Mouse (Mus musculus) adrenal gland, adult 18-20 months (tissue): Measurements from ENCODE around the gene Arfgef2. TPM values are rescaled to one million over a fixed set of nuclear protein-coding genes. Genes with fewer than 3 reads are reported as not detected.

Experiments
- DNase-seq, 2 experiments: peaks; one replicate each; pipeline ENCODE4 v3.0.0; 2021 to 2022; ENCODE audit warnings: low spot score in 2 of 2
- total RNA-seq, 2 experiments: library from RNA; stranded (reverse); gene quantifications; 1 replicate in 1 of 2; 2 replicates in 1 of 2; pipeline ENCODE4 v1.2.3; 2021

Gene Arfgef2
- total RNA-seq, 2 experiments from 2014 or later: 49.0 to 69.7 TPM

DNA sequence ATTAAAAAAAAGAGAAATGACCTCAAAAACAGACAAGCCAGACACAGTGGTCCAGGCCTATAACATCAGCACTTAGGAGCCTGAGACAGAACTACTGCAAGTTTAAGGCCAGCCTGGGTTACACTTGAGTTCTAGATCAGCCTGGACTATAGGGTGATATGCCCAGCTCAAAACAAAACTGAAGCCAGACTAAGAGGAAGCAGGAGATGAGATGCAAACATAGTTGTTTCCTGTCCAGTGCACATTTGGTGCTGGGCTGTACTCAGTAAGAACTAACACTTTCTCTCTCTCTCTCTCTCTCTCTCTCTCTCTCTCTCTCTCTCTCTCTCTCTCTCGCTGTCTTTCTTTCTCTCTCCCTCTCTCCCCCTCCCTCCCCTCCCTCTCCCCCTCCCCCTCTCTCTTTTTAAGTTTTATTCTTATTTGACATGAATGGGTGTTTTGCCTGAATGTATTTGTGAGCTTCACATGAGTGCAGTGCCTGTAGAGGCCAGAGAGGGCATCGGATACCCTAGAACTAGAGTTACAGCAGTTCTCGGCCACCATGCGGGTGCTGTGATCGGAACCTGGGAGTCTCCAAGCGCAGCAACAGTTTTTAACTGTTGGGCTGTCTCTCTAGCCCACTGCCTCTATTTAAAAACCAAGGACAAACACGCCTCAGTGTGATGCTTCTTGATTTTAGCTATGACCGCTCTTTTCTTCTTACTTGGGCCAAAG lies 95.6 kb downstream of the Arfgef2 start:
- no peak for DNase-seq

DNA sequence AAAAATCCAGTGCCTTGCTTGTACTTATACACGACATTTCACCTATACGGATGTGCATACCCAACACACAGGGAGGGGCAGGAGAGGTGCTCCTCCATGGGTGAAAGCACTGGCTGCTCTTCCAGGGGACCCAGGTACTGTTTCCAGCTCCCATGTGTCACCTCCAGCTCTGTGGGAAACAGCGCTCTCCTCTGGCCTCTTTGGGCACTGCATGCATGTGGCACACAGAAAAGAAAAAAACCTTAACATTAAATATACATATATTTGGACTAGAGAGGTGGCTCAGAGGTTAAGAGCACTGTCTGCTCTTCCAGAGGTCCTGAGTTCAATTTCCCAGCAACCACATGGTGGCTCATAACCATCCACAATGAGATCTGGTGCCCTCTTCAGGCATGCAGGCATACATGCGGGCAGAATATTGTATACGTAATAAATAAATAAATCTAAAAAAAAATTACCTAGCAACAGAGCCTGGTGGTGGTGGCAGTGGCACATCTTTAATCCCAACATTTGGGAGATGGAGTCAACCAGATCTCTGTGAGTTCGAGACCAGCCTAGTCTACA lies 98.4 kb downstream of the Arfgef2 start:
- DNase-seq: no peak

DNA sequence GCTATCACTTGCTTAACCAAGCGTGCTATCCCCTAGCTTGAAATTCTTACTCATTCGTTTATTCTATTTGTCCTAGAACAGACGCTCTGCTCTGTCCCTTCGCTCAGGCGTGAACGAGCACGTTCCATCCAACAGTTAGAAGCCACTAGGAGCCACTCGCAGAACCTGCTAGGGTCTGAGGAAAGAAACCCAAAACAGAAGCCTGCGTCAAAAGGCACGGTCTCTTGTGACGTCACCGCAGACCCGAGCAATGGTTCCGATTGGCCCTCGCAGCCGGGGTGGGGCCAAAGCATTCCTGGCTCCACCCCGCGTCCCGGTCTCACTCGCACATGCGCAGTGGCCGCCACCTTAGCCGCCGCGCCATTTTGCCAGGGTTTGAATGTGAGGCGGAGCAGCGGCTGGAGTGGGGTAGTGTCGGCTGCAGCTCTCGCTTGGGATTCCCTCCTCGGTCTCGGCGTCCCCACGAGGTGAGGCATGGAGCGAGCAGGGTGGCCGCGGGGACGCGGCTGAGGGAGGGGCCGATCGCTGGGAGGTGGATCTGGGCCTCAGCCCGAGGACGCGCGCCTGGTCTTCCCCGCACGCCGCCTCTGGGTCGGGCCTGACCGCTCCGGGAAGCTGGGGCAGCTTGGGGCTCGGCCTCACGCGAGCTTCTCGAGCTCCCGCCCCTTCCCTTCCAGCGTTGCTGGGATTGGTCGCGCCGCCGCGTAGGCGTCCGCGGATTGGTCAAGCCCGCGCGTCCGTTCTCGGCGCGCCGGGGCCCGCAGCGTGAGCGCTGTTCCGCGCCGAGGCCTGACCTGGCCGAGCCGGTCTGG lies 100.5 kb downstream of the Arfgef2 start, which contains the start of gene Cse1l:
Gene Cse1l (plus strand): TSS at position 330 of the 812 bp plus-strand sequence.
- peak; percentile 97 for DNase-seq

DNA sequence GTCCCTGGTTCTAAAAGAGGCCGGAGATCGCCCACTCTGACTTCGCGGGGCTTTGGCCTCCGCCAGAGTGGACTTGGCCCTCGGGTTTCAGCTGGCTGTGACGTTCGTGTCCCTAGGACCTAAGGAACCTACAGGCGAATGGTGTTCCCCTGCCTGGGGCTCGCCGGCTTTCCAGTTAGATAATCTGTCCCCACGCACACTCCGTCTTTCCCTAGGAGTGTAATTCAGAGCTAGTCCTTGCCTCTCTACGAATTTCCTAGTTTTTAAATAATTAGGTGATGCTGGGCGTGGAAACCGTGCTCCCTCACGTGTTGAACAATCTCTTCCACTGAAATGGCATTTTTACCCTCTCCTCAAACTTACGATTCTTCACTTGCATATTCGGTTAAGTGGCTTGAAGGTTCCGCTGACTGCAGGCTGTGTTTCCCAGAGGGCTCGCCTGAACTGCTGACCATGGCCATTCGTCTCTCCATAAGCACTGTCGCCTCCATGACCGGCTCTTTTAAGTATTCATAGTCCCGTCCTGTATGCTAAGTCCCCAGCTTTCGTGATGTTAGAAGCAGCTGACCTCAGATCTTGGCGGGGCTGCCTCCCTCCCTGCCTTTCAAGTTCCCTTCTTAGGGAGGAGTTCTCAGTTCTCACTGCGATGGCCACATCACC lies 101.3 kb downstream of the Arfgef2 start:
- DNase-seq: no peak

DNA sequence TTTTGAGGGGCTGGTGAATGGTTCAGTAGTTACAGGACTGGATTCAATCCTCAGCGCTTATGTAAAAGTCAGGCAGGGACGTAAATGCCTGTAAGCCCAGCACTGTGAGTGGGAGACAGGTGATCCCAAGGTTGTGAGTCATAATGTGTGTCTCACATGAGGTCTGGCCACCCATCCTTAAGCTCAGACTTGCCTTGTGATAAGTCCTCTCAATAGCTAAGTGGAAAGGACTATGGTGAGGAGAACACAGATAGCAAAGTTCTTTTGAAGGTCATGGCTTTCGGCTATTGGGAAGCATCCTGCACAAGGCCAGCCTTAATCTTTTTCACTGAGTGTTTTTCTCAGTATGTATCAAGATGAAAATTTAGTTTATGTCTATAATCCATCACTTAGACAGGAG lies 104.3 kb downstream of the Arfgef2 start:
- DNase-seq: no peak

DNA sequence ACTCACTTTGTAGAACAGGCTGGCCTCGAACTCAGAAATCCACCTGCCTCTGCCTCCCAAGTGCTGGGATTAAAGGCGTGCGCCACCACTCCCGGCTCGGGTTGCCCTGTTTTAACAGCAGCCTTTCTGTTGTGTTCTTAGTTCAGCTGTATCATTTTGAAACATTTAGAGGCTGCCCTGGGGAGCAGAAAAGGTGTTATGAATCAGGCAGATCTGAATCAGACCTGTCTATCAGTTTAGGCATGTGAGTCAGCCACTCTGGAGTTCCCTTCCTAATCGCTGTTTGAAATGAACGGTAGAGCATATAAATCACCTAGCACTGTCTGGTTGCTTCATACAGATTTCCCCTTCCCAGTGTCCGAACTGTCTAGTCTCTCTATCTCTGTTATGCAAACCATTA lies 105.1 kb downstream of the Arfgef2 start:
- DNase-seq: peak in 1 of 2 experiments; percentile 13

DNA sequence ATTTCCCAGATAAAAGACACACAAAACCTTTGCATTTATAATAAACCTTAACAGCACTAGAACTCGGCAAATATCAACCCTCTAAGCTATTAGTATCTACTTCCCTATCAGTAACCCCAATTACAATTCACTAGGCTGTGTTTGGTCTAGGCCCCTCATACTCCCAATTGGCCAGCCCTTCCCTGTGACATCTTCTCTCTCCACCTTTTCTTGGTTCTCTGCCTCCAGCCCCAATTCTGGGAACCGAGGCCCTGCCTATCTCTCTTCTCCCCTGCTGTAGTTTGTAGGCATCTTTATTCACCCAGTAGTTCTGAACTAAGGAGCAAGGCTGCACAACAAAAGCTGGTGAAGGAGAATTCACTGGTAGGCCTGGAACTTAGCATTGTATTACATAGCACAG lies 118.6 kb downstream of the Arfgef2 start:
- no peak for DNase-seq

DNA sequence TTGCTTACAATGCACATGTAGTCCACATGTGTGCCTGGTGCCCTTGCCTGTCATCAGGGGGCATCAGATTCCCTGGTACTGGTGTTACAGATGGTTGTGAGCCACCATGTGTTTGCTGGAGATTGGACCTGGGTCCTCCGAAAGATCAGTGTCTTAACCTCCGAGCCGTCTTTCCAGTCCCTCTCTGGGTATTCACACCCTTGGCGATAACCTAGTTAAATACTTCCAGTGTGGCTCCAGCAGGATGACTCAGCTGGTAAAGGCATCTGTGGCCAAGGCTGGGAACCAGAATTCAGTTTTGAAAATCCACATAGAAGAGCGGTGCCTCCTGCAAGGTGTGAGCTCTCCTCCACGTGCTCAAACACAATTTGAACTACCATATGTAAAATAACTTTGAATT lies 128.6 kb downstream of the Arfgef2 start:
- no peak for DNase-seq

DNA sequence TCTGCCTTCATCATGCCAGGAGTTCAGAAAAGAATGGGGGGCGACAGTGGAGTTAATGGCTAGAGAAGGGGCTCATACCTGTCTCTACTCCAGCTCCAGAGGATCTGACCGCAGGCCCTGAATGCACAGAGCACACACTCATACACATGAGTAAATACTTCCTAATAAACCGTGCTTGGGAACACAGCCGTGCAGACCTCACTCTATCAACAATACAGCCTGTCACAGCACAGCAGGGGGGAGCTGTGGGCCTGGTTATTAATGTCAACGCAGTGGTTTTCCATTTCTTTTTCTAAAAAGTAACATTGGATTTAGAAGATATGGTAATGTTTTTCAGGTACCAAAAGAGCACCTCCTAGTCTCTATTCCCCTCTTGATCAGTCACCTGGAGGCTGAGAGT lies 129.0 kb downstream of the Arfgef2 start:
- DNase-seq: no peak

DNA sequence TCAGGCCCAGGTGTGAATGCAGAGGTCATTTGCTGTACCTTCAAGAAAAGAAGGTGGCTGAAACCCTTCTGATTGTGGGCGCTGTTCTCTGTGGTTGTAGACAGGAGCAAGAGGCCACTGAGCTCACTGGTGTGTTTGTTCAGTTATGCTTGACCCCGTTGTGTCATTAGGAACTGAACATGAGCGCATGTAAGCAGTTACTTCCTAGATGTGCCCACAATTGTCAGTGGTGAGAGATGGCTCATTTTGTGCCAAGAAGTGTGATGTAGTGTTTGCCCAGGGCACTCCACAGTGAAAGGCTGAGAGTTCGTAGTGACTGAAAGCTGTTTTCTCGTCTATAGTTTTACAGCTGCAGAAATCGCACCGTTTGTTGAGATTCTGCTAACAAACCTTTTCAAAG lies 130.2 kb downstream of the Arfgef2 start:
- DNase-seq: no peak

DNA sequence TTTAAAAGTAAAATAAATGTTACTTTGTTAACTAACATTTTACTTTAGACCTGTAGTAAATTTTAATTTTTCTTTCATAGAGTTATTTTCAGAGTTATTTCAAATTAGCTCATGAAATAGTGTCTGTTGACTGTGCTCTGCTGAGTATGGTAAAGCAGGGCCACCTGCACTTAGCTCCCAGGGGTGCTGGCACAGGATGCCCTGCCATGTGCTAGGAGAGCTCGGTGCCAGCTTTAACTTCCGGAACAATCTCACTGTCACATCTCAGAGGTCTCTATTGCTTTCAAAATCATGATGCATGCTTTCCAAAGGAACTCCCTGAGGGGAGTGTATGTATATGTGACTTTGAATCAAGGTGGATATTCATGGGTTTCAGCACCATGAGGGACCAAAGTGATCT lies 130.8 kb downstream of the Arfgef2 start:
- DNase-seq: no peak

DNA sequence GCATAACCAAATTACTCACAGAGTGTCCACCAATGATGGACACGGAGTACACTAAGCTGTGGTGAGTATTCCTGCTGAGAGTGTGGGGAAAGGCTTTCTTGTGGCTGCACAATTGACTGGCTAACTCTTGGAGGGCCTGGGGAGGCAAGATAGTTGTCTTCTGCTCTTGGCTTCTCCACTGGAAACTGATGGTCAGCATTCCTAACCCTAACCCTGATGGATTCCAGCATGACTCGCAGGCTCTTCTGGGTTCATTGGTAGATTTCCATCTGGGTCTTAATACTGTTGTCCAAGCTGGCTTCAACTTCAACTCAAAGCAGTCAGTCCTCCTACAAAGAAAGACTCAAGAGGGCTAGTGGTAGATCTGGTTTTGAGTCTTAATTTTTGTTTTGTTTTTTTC lies 137.8 kb downstream of the Arfgef2 start:
- no peak for DNase-seq

DNA sequence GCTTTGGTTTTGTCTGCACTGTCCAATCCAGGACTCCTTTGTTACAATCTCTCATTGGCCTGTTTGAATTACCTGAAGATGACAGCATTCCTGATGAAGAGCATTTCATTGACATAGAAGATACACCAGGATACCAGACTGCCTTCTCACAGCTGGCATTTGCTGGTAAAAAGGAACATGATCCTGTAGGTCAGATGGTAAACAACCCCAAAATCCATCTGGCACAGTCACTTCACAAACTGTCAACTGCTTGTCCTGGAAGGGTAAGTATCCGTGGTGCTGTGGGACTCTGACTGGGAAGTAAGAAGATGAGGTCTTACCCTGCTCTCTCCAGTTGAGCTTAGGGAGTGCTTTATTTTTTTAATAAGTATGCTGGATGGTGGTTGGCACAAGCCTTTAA lies 139.0 kb downstream of the Arfgef2 start:
- DNase-seq: no peak

DNA sequence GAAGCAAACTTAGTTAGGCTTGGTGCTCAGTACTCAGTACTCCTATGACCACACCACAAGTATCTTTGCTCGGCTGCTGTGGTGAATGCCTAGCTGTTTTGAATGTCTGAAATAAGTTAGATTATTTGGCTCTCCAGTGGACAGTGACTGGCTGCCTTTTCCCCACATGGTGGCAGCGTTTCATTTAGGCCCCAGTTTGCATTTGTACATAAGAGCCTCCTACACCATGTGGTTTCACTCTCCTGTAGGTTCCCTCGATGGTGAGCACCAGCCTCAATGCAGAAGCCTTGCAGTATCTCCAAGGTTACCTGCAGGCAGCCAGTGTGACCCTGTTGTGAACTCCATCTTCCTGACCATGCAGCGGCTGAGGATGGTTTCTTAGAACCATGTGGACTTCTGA lies 140.1 kb downstream of the Arfgef2 start:
- no peak for DNase-seq

Other genes with a start within 250 kb of the Arfgef2 start
- 10 to 100 TPM in 1 of 2 experiments, 1 to 10 TPM in 1; 9.4 to 12.7 TPM for gene Prex1, start 91.8 kb upstream of the Arfgef2 start, total RNA-seq
- gene Trp53rkb, start 13.1 kb upstream of the Arfgef2 start, total RNA-seq: 1 to 10 TPM; 4.2 to 5.7 TPM
- 10 to 100 TPM; 58.7 to 71.4 TPM for gene Cse1l, start 100.5 kb downstream of the Arfgef2 start, total RNA-seq
- gene Stau1, start 190.7 kb downstream of the Arfgef2 start, total RNA-seq: 10 to 100 TPM; 68.4 to 76.3 TPM
- 10 to 100 TPM; 30.6 to 35.9 TPM for gene Ddx27, start 209.6 kb downstream of the Arfgef2 start, total RNA-seq